Mouse (Mus musculus) mesoderm, embryonic 11.5 days (tissue): ENCODE measurements around the gene Sncb.

Experiments used
- DNase-seq: peaks from one replicate; pipeline ENCODE4 v3.0.0-alpha.2; 2012; ENCODE audit warnings: low read depth, low spot score

Gene Sncb

DNA sequence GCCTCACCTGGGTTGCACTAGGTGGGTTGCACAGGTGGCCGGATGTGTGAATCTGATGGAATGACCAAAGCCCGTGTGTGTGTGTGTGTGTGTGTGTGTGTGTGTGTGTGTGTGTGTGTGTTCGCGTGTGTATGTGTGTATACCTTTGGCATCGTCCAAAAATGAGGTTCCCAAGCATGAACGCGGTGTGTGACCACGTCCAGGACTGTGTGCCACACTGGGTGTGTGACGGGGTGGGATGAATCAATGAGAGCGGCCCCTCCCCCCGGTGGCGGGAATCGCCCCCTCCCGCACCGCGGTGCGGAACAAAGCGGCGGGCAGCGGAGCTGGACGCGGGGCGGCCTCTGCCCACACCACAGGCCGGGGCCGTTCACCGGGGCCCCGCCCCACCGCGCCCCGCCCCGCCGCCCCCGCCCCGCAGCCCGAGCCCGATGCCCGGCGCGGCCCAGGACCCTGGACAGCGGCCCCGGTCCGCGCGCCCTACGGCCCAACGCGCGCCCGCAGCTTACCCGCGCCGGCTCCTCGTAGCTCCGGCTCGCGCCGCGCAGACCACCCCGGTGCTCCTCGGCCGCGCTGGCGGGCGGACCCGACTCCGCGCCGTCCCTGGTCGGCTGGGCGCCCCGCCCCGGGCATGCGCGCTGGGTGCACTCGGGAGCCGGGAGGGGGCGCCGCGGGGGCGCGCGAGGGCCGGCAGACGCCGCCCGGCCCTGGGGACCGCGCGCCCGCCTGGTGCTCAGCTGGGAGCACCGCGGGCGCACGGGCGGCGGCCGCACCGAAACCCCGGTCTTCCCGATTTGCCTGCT, 17.1 kb downstream of the Sncb start:
- peak; percentile 49 for DNase-seq

DNA sequence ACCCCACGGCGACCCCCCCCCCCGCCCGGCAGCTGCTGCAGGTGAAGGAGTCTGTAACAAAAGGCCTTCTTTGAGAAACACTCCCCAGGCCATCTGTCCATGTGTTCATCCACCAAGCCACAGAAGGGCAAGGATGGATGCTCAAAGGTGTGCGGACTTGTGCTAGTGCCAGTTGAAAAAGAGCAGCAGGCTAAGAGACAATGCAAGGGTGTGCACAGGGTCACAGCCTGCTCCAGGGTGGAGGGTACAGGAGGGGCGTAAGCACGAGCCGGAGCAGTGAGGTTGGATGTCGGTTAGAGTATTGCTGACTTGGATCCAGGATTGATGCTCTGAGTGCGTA, 17.7 kb downstream of the Sncb start:
- no peak for DNase-seq

DNA sequence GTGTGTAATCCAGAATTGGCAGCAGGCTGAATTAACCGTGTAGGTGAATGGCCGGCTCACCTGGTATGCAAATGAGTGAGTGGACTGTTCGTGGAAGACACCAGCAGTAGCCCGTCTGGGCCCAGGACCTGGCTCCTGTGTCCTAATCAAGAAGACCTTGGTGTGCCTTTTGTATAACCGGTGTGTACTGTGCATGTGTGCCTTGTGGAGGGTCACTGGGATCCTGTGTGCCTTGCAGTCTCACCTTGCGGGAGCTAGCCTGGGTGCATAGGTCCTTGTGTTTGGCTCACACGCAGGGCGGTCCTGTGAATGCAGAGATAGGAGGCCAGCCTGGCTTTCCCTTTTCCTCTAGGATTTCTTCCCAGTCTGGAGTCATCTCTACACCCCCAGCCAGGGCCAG, 18.2 kb downstream of the Sncb start:
- DNase-seq, result no peak

DNA sequence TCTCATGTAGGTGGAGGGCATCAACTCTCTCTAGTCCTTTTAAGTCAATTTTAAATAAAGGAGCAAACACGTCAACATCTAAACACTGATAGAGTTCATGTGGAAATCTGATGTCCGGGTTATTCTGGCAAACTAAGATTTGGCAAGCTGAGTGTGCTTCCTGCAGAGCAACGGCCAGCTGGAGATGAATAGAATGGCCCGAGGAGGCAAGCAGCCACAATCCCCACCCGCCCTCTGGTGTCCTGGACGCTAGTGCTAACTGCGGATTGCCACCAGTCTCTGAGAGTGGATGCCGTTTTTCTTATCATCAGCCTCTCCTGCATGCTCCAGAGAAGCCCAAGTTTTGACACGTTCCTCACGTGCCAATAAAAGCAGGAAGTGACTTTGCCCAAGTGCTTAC, 19.5 kb downstream of the Sncb start:
- DNase-seq, result no peak

DNA sequence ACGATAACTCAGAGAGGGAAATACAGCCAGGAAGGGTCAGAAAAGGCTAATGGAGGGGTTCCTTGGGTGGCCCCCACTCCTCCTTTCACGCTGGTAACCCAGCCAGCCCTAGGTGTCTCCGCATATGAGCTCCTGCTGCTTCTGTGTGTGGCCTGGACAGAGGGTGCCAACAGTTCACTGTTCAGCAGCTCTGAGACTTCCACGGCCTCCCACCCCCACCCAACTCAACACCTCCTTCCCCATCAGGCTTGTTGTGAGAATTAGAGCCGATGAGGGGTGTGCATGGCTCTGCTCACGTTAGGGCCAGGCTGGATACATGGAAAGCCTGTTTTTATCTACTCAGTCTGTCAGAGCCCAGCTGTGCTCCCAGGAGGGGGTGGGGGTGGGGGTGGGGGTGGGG, 20.3 kb downstream of the Sncb start:
- no peak for DNase-seq

DNA sequence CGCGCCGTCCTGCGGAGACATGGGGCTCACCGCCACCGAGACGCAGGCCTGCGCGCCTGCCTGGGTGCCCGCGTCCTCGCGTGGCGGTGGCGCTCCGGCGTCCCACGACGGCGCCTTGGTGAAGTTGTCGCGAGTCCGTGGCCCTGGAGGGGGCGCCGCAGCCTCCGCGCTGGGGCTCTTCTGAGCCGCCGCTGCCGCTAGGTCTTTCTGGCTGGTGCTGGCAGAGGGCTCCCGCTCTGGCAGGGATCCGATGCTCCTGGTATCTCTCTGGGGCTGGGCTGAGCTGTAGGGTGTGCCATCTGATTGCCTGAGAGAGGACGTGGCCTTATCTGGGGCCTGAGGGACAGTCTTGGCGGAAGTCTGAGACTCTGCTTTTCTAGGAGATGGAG, 28.2 kb downstream of the Sncb start:
- DNase-seq, result no peak

DNA sequence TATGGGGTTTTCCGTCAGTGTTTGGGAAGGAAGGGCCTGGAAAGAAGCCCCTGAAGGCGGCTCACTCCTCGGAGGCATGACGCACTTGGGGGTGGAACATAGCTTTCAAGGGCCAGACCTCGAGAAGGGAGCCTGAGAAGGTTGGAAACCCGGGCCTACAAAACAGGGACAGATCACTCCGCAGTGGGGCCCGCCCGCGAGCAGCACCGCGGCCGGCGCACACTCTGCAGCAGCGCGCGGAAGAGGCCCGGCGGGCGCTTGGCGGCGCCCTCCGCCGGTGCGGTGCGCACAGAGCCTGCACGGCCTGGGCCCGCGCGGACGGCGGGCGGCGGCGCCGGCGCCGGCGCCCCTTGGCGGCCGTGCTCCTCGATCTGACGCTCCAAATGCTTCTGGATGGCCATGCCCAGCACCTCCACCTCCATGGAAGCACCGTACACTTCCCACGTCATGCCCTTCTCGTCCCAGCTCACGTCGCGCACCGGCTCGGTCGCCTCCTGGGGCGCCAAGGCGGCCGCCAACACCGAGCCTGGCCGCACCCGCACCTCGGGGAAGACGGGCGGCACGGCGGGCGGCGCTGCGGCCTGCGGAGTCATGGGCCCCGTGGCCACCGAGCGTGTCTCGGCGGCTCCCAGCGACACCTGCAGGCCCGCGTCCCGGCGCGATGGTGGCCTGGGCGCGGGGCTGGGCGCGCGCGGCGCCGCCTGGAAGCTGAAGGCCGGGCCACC, 28.7 kb downstream of the Sncb start:
- peak; percentile 37 for DNase-seq

DNA sequence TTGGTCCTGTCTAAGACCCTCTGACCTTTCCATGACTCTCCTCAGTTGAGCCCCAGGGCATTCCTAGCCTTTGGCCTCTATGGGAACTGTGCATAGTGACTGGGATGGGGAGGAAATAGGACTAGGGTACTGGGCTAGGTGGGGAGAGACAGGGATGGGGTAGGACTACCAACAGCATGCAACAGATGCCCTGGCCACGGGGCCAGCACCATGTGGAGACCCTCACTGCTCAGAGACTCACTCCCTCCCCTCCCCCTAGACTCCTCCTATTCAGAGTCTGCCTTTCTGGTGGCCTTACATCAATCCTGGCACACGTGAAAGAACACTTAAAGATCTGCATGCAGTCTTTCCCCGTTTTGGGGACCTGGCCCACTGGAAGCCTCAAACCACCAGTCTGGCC, 29.5 kb downstream of the Sncb start:
- no peak for DNase-seq

DNA sequence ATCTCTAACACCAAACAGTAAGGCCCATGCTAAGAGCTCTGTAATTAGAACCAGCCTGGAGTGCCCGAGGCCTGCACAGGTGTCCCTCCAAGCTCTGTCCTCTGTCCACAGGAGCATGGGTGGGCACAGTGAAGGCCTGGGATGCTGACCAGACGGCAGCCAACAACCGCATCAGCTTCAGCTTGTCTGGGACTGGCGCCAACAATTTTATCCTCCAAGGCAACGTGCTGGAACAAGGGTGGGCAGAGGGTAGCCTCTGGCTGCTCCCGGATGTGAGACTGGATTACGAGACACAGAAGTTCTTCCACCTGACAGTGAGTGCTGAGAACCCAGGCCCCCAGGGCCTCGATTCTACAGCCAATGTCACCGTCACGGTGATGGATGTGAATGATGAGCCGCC, 40.3 kb downstream of the Sncb start:
- no peak for DNase-seq

DNA sequence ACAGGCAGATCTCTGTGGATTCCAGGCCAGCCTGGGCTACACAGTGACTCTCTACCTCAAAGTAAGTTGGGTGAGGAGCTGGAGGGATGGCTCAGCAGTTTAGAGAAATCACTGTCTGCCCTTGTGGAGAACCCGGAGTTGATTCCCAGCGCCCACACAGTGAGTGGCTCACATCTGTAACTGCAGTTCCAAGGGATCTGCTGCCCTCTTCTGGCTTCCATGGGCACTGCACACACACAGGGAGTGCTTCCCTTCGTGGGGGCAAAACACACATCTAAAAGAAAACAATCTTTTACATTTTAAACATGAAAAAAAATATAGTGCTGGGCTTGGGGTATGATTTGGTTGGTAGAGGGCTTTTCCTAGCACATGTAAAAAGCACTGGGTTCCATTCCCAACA, 43.3 kb downstream of the Sncb start:
- DNase-seq, result no peak

DNA sequence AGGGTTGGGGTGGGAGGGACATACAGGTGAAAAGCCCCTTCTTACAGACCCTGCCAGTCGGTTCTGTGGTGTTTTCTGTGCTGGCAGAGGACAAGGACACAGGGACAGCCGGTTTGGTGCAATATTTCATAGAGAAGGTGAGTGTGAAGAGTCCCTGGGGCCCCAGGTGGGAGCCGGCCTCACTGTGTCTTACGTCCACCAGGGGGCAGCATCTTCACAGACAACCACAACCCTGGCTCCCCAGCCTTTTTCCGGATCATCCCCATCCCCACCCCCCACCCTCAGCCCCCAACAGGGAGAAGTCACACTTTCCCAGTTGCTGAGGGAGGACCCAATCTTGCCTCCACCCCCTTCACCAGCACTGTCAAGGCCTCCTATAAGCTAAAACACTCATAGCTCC, 49.5 kb downstream of the Sncb start:
- peak; percentile 70 for DNase-seq

DNA sequence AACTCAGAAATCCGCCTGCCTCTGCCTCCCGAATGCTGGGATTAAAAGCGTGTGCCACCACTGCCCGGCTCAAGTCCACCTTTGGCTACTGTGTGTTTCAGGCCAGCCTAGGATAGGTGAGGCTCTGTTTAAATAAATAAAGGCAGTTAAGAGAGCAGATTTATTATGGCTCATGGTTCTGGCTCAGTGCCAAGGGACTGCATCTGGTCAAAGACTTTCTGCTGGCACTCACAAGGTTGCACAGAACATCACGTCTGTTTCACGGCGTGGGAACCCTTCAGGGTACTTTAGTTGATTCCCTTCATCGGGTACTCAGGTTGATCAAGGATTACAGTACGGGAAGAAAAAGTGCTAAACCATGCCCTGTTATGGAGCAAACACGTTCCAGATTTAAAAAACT, 51.4 kb downstream of the Sncb start:
- no peak for DNase-seq

DNA sequence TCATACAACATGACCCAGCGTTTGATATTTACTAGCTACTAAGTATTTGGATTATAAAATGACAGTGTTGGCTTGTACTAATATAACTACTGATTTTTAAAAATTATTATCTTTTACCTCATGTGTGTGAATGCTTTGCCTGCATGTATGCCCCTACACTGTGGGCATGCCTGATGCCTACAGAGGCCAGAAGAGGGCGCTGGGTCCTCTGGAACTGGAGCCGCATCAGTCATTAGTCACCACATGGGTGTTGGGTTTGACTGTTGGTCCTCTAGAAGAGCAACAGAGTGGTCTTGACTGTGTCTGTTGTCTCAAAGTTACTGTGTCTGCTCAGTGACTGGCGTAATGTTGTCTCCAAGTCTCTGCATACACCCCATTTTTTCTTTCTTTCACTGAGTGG, 52.0 kb downstream of the Sncb start:
- DNase-seq, result no peak

DNA sequence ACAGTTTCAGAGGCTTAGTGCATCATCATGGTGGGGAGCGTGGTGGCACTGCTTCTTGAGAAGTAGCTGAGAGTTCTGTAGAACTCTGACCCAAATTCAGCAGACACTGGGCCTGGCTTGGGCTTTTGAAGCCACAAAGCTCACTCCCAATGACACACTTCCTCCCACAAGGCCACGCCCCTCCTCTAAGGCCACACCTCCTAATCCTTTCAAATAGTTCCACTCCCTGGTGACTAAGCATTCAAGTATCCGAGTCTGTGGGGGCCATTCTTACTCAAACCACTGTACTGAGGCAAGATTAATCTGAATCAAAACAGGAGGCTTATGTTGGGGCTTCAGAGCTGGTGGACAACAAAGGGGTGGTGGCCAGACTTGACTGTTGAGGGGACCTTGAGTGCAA, 55.5 kb downstream of the Sncb start:
- DNase-seq, result no peak
